Mouse (Mus musculus): ENCODE measurements at regions not wholly inside any gene's neighbourhood (a gene's known extent, or its start where the extent isn't known, plus 50 kb on each side); places are given as distances from the start of the nearest gene placed in this dataset.
A peak's percentile ranks its signal among the peaks of the same experiment; 100 is the strongest.

- Histone ChIP-seq H3K4me2 (no peak overlapping the region), H3K27me3 (replicated peaks) (no peaks in the 10 kb centered on the region), H3K4me3 (replicated peaks) (no peak overlapping the region), H3K36me3 (no peaks in the 10 kb centered on the region), H3K27ac (replicated peaks) (no peak overlapping the region), H3K9me3 (replicated peaks) (peaks cover 27% of the 10 kb centered on the region), H3K4me1 (no peaks in the 10 kb centered on the region), H3K9ac (replicated peaks) (no peak overlapping the region)
- WGBS = 30% methylated on average over 12 of the region's 12 CpGs
- no peak for ATAC-seq (ENCODE audit: low FRiP score)
Measured at GRCm38 (mm10) chr2:173977236-173978053, 98.7 kb upstream of the Stx16 start.

DNA sequence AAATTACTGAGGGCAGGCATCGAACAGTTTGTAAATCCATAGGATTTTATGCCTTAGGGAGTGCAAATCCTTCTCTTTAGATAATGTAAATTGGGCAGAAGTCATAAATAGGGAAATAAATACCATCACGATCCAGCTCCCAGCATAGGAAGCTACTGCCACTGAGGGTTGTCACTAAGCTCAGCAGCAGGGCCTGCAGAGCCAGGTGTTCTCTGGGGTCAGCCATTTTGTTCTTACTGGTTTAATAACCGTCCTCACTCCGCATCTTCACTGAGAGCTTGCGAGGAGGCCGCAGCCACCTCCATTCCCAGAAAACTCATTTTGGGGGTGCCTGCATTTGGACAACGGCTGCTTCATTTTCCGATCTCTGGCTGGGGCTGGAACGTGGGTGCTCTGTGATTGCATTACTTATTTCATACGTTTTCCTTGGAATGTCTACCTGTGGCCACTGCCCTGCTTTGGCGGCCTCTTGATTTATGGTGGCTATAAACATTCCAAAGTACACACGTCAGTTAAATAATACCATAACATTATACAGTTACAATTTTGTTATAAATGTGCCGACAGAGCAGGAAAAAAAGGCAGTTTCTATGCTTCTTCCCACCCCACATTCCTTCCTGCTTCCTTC lies 97.9 kb upstream of the Stx16 start:
- Histone ChIP-seq H3K4me2 (no peak overlapping the region), H3K36me3 (no peaks in the 10 kb centered on the region), H3K4me3 (replicated peaks) (no peak overlapping the region), H3K27me3 (replicated peaks) (no peaks in the 10 kb centered on the region), H3K9ac (replicated peaks) (no peak overlapping the region), H3K9me3 (replicated peaks) (peaks cover 20% of the 10 kb centered on the region; the same call in 1 of the 2 replicates), H3K27ac (replicated peaks) (peak overlapping the region; percentile 15; the same call in 1 of the 2 replicates), H3K4me1 (no peaks in the 10 kb centered on the region)
- no peak for ATAC-seq (ENCODE audit: low FRiP score)
- 72% methylated on average over 13 of the region's 13 CpGs for WGBS

GRCm38 (mm10) chr2:173981036-173981435 lies 95.1 kb upstream of the Stx16 start:
- ATAC-seq (ENCODE audit: low FRiP score) = no peak
- Histone ChIP-seq H3K4me3 (replicated peaks) (no peak overlapping the region), H3K9me3 (replicated peaks) (no peaks in the 10 kb centered on the region), H3K27me3 (replicated peaks) (no peaks in the 10 kb centered on the region), H3K4me1 (no peaks in the 10 kb centered on the region), H3K9ac (replicated peaks) (no peak overlapping the region), H3K36me3 (no peaks in the 10 kb centered on the region), H3K4me2 (no peak overlapping the region), H3K27ac (replicated peaks) (no peak overlapping the region)
- WGBS = 89% methylated on average over 9 of the region's 9 CpGs

GRCm38 (mm10) chr2:173987516-173987915 lies 88.6 kb upstream of the Stx16 start:
- Histone ChIP-seq H3K27ac (replicated peaks) (no peak overlapping the region), H3K9ac (replicated peaks) (no peak overlapping the region), H3K4me2 (no peak overlapping the region), H3K4me3 (replicated peaks) (no peak overlapping the region), H3K9me3 (replicated peaks) (no peaks in the 10 kb centered on the region), H3K4me1 (peaks cover 18% of the 10 kb centered on the region), H3K27me3 (replicated peaks) (no peaks in the 10 kb centered on the region), H3K36me3 (no peaks in the 10 kb centered on the region)
- no peak for ATAC-seq (ENCODE audit: low FRiP score)
- WGBS = 83% methylated on average over 7 of the region's 7 CpGs

GRCm38 (mm10) chr2:173987921-173988320 lies 88.2 kb upstream of the Stx16 start:
- Histone ChIP-seq H3K9me3 (replicated peaks) (no peaks in the 10 kb centered on the region), H3K4me1 (peaks cover 18% of the 10 kb centered on the region), H3K36me3 (no peaks in the 10 kb centered on the region), H3K4me2 (no peak overlapping the region), H3K4me3 (replicated peaks) (no peak overlapping the region), H3K27me3 (replicated peaks) (no peaks in the 10 kb centered on the region), H3K27ac (replicated peaks) (no peak overlapping the region), H3K9ac (replicated peaks) (no peak overlapping the region)
- no peak for ATAC-seq (ENCODE audit: low FRiP score)
- WGBS = 90% methylated on average over 8 of the region's 8 CpGs

GRCm38 (mm10) chr2:173988641-173989336 lies 87.3 kb upstream of the Stx16 start:
- no peaks in the 10 kb centered on the region for H3K36me3 ChIP-seq
- no peak overlapping the region for H3K4me3 ChIP-seq (replicated peaks)
- H3K9me3 ChIP-seq (replicated peaks) = no peaks in the 10 kb centered on the region
- peaks cover 21% of the 10 kb centered on the region for H3K4me1 ChIP-seq
- ATAC-seq (ENCODE audit: low FRiP score) = no peak
- no peaks in the 10 kb centered on the region for H3K27me3 ChIP-seq (replicated peaks)
- H3K4me2 ChIP-seq = no peak overlapping the region
- H3K9ac ChIP-seq (replicated peaks) = no peak overlapping the region
- WGBS = 78% methylated on average over 11 of the region's 11 CpGs
- H3K27ac ChIP-seq (replicated peaks) = no peak overlapping the region

- 85% methylated on average over 4 of the region's 4 CpGs for WGBS
- Histone ChIP-seq H3K9me3 (replicated peaks) (no peaks in the 10 kb centered on the region), H3K4me3 (replicated peaks) (no peak overlapping the region), H3K9ac (replicated peaks) (no peak overlapping the region), H3K36me3 (no peaks in the 10 kb centered on the region), H3K27ac (replicated peaks) (no peak overlapping the region), H3K4me1 (peaks cover 33% of the 10 kb centered on the region), H3K27me3 (replicated peaks) (no peaks in the 10 kb centered on the region), H3K4me2 (no peak overlapping the region)
- no peak for ATAC-seq (ENCODE audit: low FRiP score)
Measured at GRCm38 (mm10) chr2:173990664-173991063, 85.4 kb upstream of the Stx16 start.

DNA sequence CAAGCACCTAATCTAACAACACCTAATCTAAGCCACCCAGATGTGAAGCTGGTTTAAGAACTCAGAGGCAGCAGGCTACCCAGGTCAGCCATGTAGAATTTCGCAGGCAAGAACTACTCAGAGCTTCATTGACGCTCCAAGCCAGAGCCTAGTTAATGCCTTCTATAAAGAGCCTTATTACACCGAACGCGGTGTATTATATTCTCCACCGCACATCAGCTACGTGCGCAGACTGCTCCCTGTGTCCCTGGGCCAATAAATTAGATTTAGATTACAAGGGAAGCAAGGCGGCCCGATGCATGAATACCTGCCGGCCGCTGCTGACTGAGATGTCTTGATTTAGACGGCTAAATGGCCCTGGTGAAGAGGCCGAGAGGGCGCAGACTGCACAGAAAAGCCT lies 84.7 kb upstream of the Stx16 start:
- WGBS = 42% methylated on average over 15 of the region's 15 CpGs
- ATAC-seq (ENCODE audit: low FRiP score) = peak; percentile 60
- Histone ChIP-seq H3K27me3 (replicated peaks) (no peaks in the 10 kb centered on the region), H3K4me2 (no peak overlapping the region), H3K27ac (replicated peaks) (peak overlapping the region; percentile 42), H3K9ac (replicated peaks) (no peak overlapping the region), H3K36me3 (no peaks in the 10 kb centered on the region), H3K4me1 (peaks cover 33% of the 10 kb centered on the region), H3K4me3 (replicated peaks) (no peak overlapping the region), H3K9me3 (replicated peaks) (no peaks in the 10 kb centered on the region)

- H3K27ac ChIP-seq (replicated peaks) = peak overlapping the region; percentile 42
- 42% methylated on average over 5 of the region's 5 CpGs for WGBS
- ATAC-seq (ENCODE audit: low FRiP score) = no peak
Measured at GRCm38 (mm10) chr2:173992041-173992440, 84.1 kb upstream of the Stx16 start.

DNA sequence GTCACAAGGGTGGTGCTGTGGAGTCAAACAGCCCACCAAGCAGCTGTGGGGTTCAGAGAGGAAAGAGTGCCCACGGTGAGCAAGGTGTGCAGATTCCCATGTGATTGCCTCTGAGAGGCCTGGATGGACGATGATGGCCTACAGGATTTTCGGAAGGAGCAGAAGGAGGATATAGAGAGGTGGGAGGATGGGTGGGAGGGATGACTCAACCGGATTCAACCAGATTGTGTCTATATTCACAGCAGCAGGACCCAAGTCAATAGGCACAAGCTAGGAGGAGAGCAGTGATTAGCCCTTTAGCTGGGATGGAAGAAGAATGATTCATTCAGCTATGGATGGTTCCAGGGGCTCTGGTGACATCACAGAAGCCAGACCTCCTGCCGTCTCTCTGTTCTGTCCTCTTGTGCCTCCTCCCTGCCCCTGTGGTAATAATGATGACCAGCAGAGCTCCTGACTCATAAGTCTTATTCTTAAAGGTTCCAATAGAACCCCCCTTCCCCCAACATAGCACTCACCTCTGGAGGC lies 82.6 kb upstream of the Stx16 start:
- Histone ChIP-seq H3K9ac (replicated peaks) (no peak overlapping the region), H3K4me3 (replicated peaks) (no peak overlapping the region), H3K9me3 (replicated peaks) (no peaks in the 10 kb centered on the region), H3K4me2 (no peak overlapping the region), H3K27ac (replicated peaks) (no peak overlapping the region), H3K4me1 (peaks cover 33% of the 10 kb centered on the region), H3K36me3 (no peaks in the 10 kb centered on the region), H3K27me3 (replicated peaks) (no peaks in the 10 kb centered on the region)
- 82% methylated on average over 5 of the region's 5 CpGs for WGBS
- no peak for ATAC-seq (ENCODE audit: low FRiP score)

More at GRCm38 (mm10) chr2:173992041-173992440, 84.1 kb upstream of the Stx16 start:
- Histone ChIP-seq H3K9me3 (replicated peaks) (no peaks in the 10 kb centered on the region), H3K4me2 (no peak overlapping the region), H3K36me3 (no peaks in the 10 kb centered on the region), H3K4me3 (replicated peaks) (no peak overlapping the region), H3K9ac (replicated peaks) (no peak overlapping the region), H3K27me3 (replicated peaks) (no peaks in the 10 kb centered on the region), H3K4me1 (peaks cover 33% of the 10 kb centered on the region)

GRCm38 (mm10) chr2:173994301-173995073 lies 81.6 kb upstream of the Stx16 start:
- peak; percentile 33; the same call in 1 of the 2 replicates for ATAC-seq (ENCODE audit: low FRiP score)

More at GRCm38 (mm10) chr2:173994301-173995073, 81.6 kb upstream of the Stx16 start:
- no peak overlapping the region for H3K9ac ChIP-seq (replicated peaks)
- no peak overlapping the region for H3K27ac ChIP-seq (replicated peaks)
- WGBS = 32% methylated on average over 13 of the region's 13 CpGs
- no peaks in the 10 kb centered on the region for H3K36me3 ChIP-seq
- H3K4me2 ChIP-seq = peak overlapping the region; percentile 20; the same call in 1 of the 2 replicates
- H3K4me3 ChIP-seq (replicated peaks) = no peak overlapping the region
- peaks cover 33% of the 10 kb centered on the region for H3K4me1 ChIP-seq
- H3K27me3 ChIP-seq (replicated peaks) = no peaks in the 10 kb centered on the region
- no peaks in the 10 kb centered on the region for H3K9me3 ChIP-seq (replicated peaks)
